Mouse (Mus musculus): Measurements from ENCODE around the gene Rb1.

DNA sequence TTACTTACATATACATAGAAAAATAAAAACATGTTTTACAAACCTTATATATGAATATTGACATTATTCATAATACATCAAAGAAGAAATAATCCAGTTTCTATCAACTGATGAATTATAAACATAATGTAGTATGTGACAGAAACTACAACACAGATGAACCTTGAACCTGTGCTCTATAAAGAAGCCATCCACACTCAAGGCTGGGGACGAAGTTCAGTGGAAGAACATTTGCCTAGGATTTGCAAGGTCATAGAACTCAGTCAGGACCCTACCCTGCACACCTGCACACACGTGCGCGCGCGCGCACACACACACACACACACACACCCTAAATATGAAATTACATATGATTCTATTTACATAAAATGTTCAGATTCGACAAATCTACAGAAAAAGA, 115.4 kb downstream of the Rb1 start:
- no peak for TF ChIP-seq CTCF (IDR thresholded peaks at IDR 0.05; ENCODE audit: control insufficient read depth, insufficient read depth, insufficient read length)
- TF ChIP-seq CEBPB (IDR thresholded peaks at IDR 0.05; ENCODE audit: low read depth): no peak

Data from C2C12 (cell line).